Mouse (Mus musculus) layer of hippocampus, adult 9-11 months (tissue): Measurements from ENCODE around the gene Trabd2b.

Experiments used
- DNase-seq: peaks from one replicate; pipeline ENCODE4 v3.0.0; 2022

The Trabd2b gene

GRCm38 (mm10) chr4:114547658-114548448, 141.3 kb downstream of the Trabd2b start:
- DNase-seq = peak; percentile 26

GRCm38 (mm10) chr4:114549487-114549886, 143.0 kb downstream of the Trabd2b start:
- no peak for DNase-seq

- DNase-seq = no peak
Measured at GRCm38 (mm10) chr4:114550471-114551156, 144.1 kb downstream of the Trabd2b start.

GRCm38 (mm10) chr4:114556880-114557279, 150.4 kb downstream of the Trabd2b start:
- no peak for DNase-seq

- no peak for DNase-seq
Measured at GRCm38 (mm10) chr4:114557731-114558130, 151.2 kb downstream of the Trabd2b start.

GRCm38 (mm10) chr4:114558487-114558886, 152.0 kb downstream of the Trabd2b start:
- DNase-seq = no peak

GRCm38 (mm10) chr4:114560638-114561216, 154.2 kb downstream of the Trabd2b start:
- DNase-seq = no peak

- no peak for DNase-seq
Measured at GRCm38 (mm10) chr4:114564131-114564695, 157.7 kb downstream of the Trabd2b start.

- no peak for DNase-seq
Measured at GRCm38 (mm10) chr4:114567594-114567993, 161.1 kb downstream of the Trabd2b start.

GRCm38 (mm10) chr4:114568081-114568605, 161.6 kb downstream of the Trabd2b start:
- DNase-seq = no peak

GRCm38 (mm10) chr4:114578153-114578950, 171.8 kb downstream of the Trabd2b start:
- peak; percentile 11 for DNase-seq

- no peak for DNase-seq
Measured at GRCm38 (mm10) chr4:114583546-114584144, 177.1 kb downstream of the Trabd2b start.

- peak; percentile 39 for DNase-seq
Measured at GRCm38 (mm10) chr4:114584686-114585085, 178.2 kb downstream of the Trabd2b start.

GRCm38 (mm10) chr4:114593554-114594215, 187.2 kb downstream of the Trabd2b start:
- DNase-seq = no peak

GRCm38 (mm10) chr4:114595188-114595701, 188.7 kb downstream of the Trabd2b start:
- DNase-seq = no peak

- DNase-seq = no peak
Measured at GRCm38 (mm10) chr4:114599121-114599520, 192.6 kb downstream of the Trabd2b start.

- DNase-seq = no peak
Measured at GRCm38 (mm10) chr4:114601201-114602009, 194.9 kb downstream of the Trabd2b start.

GRCm38 (mm10) chr4:114605670-114606069, 199.1 kb downstream of the Trabd2b start:
- DNase-seq = no peak

GRCm38 (mm10) chr4:114607873-114608272, 201.3 kb downstream of the Trabd2b start:
- no peak for DNase-seq

GRCm38 (mm10) chr4:114609297-114609696, 202.8 kb downstream of the Trabd2b start:
- no peak for DNase-seq
